Mouse (Mus musculus) limb, embryonic 14.5 days (tissue): Measurements from ENCODE around the gene Slc25a24. TPM values are rescaled to one million over a fixed set of nuclear protein-coding genes. Genes with fewer than 3 reads are reported as not detected.

Experiments used
- ATAC-seq: fragments of 200-750 bp; cut with Nextera tagmentation; 2 replicates; pipeline ENCODE4 v1.8.0; 2017; ENCODE audit warnings: low read depth, moderate number of reproducible peaks, moderate TSS enrichment; ENCODE audit not compliant: low FRiP score
- DNase-seq: peaks from one replicate; pipeline ENCODE4 v3.0.0-alpha.2; 2015; ENCODE audit warnings: low spot score
- H3K27ac ChIP-seq: fragments of 300-500 bp; sonication (generic); replicated peaks from 2 replicates; pipeline ENCODE4 v1.5.1; 2014; ENCODE audit warnings: low read depth, mild to moderate bottlenecking, low read length, moderate library complexity, mixed read lengths
- H3K27me3 ChIP-seq: fragments of 300-500 bp; sonication (generic); 2 replicates; pipeline ENCODE4 v1.6.1; 2014; ENCODE audit warnings: low read length, mixed read lengths; ENCODE audit not compliant: control insufficient read depth, insufficient read depth
- H3K36me3 ChIP-seq: fragments of 300-500 bp; sonication (generic); 2 replicates; pipeline ENCODE4 v1.6.1; 2014; ENCODE audit warnings: mild to moderate bottlenecking, low read length, moderate library complexity, mixed read lengths; ENCODE audit not compliant: control insufficient read depth, insufficient read depth
- H3K4me1 ChIP-seq: fragments of 300-500 bp; sonication (generic); 2 replicates; pipeline ENCODE4 v1.6.1; 2014; ENCODE audit warnings: antibody characterized with exemption, low read length, mixed read lengths; ENCODE audit not compliant: control insufficient read depth, insufficient read depth
- H3K4me2 ChIP-seq: fragments of 300-500 bp; sonication (generic); replicated peaks from 2 replicates; pipeline ENCODE4 v1.6.1; 2014; ENCODE audit warnings: low read depth, mild to moderate bottlenecking, low read length, moderate library complexity; ENCODE audit not compliant: severe bottlenecking
- H3K4me3 ChIP-seq: fragments of 300-500 bp; sonication (generic); replicated peaks from 2 replicates; pipeline ENCODE4 v1.5.1; 2014; ENCODE audit warnings: low read length
- H3K9ac ChIP-seq: fragments of 300-500 bp; sonication (generic); 2 replicates; pipeline ENCODE4 v1.6.1; 2014; ENCODE audit warnings: mild to moderate bottlenecking, low read depth, low read length, moderate library complexity; ENCODE audit not compliant: severe bottlenecking
- H3K9me3 ChIP-seq: fragments of 300-500 bp; sonication (generic); 2 replicates; pipeline ENCODE4 v1.6.1; 2016; ENCODE audit warnings: low read length; ENCODE audit not compliant: control insufficient read depth
- POLR2A ChIP-seq: fragments of 200-500 bp; IDR thresholded peaks from 2 replicates; pipeline ENCODE4 v1.8.0; 2012; ENCODE audit warnings: inconsistent platforms, mild to moderate bottlenecking, moderate library complexity, borderline replicate concordance; ENCODE audit not compliant: insufficient read depth, insufficient read length; ENCODE audit errors: extremely low read depth
- WGBS: fragments of 180-500 bp; shearing (Covaris S2); extraction: QIAGEN DNeasy Blood & Tissue Kit; methylation state at CpG from one replicate; pipeline ENCODE4 v1.1.7; 2014; 5-methylcytosine and 5-hydroxymethylcytosine counted together
- polyA plus RNA-seq, 2 experiments: library from polyadenylated mRNA; depleted of rRNA in 1 of 2; stranded (reverse) in 1 of 2; unstranded in 1 of 2; fragments of >200 nt; fragmentation: Nextera tagmentation in 1 of 2; extraction: Ambion mirVana in 1 of 2; gene quantifications; 2 replicates each; pipeline versions ENCODE4 v1.2.1 to v1.2.3; 2012 to 2014

The Slc25a24 gene
- polyA plus RNA-seq, 2 experiments = 34.7 to 44.0 TPM

DNA sequence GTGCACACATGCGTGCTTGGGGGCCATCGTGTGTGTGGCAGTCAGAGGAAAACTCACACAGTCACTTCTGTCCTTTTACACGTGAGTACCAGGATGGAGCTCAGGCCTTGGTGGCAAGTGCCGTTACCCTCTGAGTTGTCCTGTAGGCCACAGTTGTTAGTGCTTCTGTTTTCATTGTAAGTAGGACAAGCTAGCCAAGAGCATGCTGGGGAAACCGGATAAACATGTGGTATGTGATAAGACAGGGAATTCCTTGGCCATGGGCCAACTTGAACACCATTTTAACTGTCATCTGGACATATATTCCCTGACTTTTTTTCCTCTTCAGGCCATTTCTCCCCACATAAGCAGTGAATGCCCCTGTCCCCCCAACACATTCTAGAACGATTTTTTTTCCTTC, 2.6 kb downstream of the Slc25a24 start:
- Histone ChIP-seq H3K9ac (no peak overlapping the region), H3K27ac (no peak overlapping the region), H3K4me3 (no peak overlapping the region), H3K4me1 (peaks cover 15% of the 10 kb centered on the region), H3K27me3 (no peaks in the 10 kb centered on the region), H3K36me3 (0 out of 2 replicates have a peak, but pooled peaks cover 5% of the 10 kb centered on the region), H3K9me3 (no peaks in the 10 kb centered on the region), H3K4me2 (no peak overlapping the region)
- WGBS = 73% methylated on average over 6 of the region's 6 CpGs
- DNase-seq (peak; percentile 71), ATAC-seq (no peak)
- TF ChIP-seq POLR2A = no peak

DNA sequence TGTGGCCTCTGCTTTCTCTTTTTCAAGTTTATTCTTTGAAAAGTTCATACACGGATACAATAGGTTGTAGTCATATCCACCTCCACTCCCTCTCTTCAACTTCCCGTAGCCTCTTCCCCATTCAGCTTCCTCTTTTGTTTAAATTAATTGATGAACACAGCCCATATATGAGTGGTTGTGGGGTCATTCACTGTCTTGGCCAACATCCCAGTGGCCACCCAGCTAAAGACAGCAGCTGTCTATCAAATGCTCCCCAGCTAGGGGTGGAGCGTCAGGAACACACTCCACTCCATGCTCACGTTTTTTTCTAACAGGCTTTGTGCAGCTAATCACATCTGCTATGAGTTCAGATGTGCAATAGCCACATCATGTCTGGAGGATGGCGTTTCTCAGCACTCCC, 6.8 kb downstream of the Slc25a24 start:
- Histone ChIP-seq H3K36me3 (peaks cover 15% of the 10 kb centered on the region; the same call in 1 of the 2 replicates), H3K9ac (no peak overlapping the region), H3K27me3 (no peaks in the 10 kb centered on the region), H3K27ac (no peak overlapping the region), H3K4me1 (no peaks in the 10 kb centered on the region), H3K4me2 (no peak overlapping the region), H3K9me3 (peaks cover 3% of the 10 kb centered on the region; the same call in 1 of the 2 replicates), H3K4me3 (no peak overlapping the region)
- TF ChIP-seq POLR2A = no peak
- DNase-seq (no peak), ATAC-seq (no peak)
- WGBS = 81% methylated on average over 5 of the region's 5 CpGs

DNA sequence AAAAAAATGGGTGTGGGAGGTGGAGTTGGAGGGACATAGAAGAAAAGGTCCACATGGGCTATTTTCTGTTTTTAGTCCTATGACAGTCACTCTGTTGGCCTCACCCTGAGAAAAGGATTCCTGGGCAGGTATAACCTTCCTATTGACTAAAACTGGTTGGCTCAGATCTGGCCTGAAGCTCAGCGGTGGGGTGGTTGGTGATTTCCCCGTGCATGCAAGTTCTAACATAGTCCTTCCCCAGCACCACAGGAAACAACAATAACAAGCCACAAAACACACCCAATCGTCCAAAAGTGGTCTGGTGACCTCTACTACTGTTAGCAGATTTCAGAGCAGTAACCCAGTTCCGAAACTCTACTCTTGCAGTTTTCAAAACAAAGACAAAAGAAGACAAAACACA, 10.0 kb downstream of the Slc25a24 start:
- Histone ChIP-seq H3K4me2 (no peak overlapping the region), H3K4me1 (no peaks in the 10 kb centered on the region)
- 86% methylated on average over 4 of the region's 4 CpGs for WGBS

DNA sequence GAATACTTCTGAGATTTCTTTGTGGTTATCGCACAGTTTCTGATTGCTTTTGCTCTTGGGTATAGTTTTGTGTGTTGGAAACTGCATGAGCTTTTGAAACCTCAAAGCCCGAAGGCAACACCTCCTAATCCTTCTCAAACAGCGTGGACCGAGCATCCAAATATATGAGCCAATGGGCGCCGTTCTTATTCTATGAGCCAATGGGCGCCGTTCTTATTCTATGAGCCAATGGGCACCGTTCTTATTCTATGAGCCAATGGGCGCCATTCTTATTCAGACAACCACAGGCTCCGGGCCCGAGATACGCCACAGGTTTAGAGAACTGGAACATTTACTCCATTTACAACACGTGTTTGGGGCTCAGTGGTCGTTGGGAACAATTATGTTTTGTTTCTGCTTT, 11.1 kb downstream of the Slc25a24 start:
- ATAC-seq (no peak), DNase-seq (no peak)
- peaks cover 20% of the 10 kb centered on the region for H3K36me3 ChIP-seq
- no peak for TF ChIP-seq POLR2A
- H3K4me3 ChIP-seq = no peak overlapping the region
- H3K4me2 ChIP-seq = no peak overlapping the region
- peaks cover 3% of the 10 kb centered on the region; the same call in 1 of the 2 replicates for H3K9me3 ChIP-seq
- no peak overlapping the region for H3K27ac ChIP-seq
- no peak overlapping the region for H3K9ac ChIP-seq
- 95% methylated on average over 15 of the region's 15 CpGs for WGBS
- H3K4me1 ChIP-seq = no peaks in the 10 kb centered on the region
- no peaks in the 10 kb centered on the region for H3K27me3 ChIP-seq

More for the DNA sequence above, 10.0 kb downstream of the Slc25a24 start:
- DNase-seq (no peak), ATAC-seq (no peak)
- no peak for TF ChIP-seq POLR2A
- H3K9ac ChIP-seq = no peak overlapping the region
- H3K27me3 ChIP-seq = no peaks in the 10 kb centered on the region
- H3K9me3 ChIP-seq = peaks cover 3% of the 10 kb centered on the region; the same call in 1 of the 2 replicates
- peaks cover 25% of the 10 kb centered on the region for H3K36me3 ChIP-seq
- H3K4me3 ChIP-seq = no peak overlapping the region
- no peak overlapping the region for H3K27ac ChIP-seq

DNA sequence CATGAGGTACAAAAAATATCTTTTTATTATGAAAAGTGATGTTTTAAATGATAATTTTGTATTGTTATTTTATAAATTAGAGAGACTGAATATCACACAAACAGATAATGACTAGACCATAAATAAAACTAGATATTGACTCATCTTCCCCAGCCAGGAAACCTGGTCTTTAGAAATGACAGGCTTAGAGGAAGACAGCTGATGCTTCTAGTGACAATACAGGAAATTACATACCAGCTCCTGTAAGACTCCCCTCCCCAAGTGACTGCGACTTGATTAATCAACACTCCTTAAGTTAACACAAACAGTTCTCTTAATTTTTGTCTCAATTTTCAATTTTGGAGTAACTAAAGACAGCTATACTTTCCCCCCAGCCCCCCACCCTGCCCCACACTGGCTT, 12.4 kb downstream of the Slc25a24 start:
- no peak for DNase-seq
- Histone ChIP-seq H3K27ac (no peak overlapping the region), H3K27me3 (no peaks in the 10 kb centered on the region), H3K9me3 (peaks cover 3% of the 10 kb centered on the region; the same call in 1 of the 2 replicates), H3K36me3 (peaks cover 20% of the 10 kb centered on the region), H3K4me3 (no peak overlapping the region), H3K4me2 (no peak overlapping the region), H3K4me1 (no peaks in the 10 kb centered on the region), H3K9ac (no peak overlapping the region)
- ATAC-seq = no peak
- no peak for TF ChIP-seq POLR2A
- WGBS = 91% methylated on average over 1 of the region's 1 CpGs

DNA sequence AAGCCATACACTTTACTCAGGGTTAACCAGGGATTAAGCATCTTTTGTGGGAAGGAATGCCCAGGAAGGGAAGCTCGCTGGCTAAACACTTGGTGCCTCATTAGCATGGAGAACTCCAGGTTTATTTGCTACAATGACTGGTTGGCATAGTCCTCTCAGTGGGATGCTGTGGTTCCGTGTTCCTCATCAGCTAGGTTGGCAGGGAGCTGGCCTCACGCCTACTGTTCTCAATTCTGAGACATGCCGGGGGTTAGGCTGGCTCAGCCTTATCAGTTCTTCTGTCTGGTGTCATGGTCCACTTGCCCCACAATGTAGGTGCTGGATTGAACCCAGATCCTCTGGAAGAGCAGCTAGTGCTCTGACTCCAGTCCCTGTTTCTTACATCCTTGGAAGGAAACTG, 29.6 kb downstream of the Slc25a24 start:
- Histone ChIP-seq H3K4me3 (no peak overlapping the region), H3K36me3 (peaks cover 7% of the 10 kb centered on the region; the same call in 1 of the 2 replicates), H3K4me2 (no peak overlapping the region), H3K27ac (no peak overlapping the region), H3K9ac (no peak overlapping the region), H3K27me3 (no peaks in the 10 kb centered on the region), H3K4me1 (peaks cover 16% of the 10 kb centered on the region), H3K9me3 (no peaks in the 10 kb centered on the region)
- WGBS = 86% methylated on average over 4 of the region's 4 CpGs
- ATAC-seq = no peak
- DNase-seq = no peak
- TF ChIP-seq POLR2A = no peak
